Mouse (Mus musculus): Measurements from ENCODE around the gene Slc22a14. TPM values are rescaled to one million over a fixed set of nuclear protein-coding genes. Genes with fewer than 3 reads are reported as not detected.
"Not testable (repeated sequence)": the region's sequence is repeated elsewhere in the genome, so short reads cannot be mapped to it uniquely, and the experiment has no call there.

The Slc22a14 gene
- polyA plus RNA-seq, 1 experiment: 0.29 TPM

DNA sequence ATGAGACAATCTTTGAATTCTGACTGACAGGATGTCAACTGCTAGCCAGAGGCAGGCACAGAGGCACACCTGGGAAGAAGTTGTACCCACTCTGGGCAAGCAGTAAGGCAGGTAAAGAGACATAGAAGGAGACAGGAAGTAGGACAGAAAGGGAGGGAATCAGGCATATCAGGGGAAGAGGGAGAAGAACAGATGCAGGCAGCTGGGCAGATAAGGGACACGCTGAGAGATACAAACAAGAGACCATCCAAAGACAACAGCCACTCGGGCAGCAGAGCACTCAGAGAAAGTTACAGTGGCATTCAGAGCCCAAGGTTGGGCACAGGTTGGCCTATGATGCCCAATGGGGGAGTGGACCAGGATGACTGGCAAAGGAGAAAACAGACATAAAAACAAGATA is 134.5 kb downstream of the Slc22a14 start:
- Histone ChIP-seq H3K4me1 (ENCODE audit: control insufficient read depth, insufficient read depth, low read length) (no peaks in the 10 kb centered on the region), H3K4me3 (ENCODE audit: insufficient read depth, low read length) (no peak overlapping the region), H3K27ac (ENCODE audit: insufficient read depth, low read length) (no peak overlapping the region)
- TF ChIP-seq CTCF (IDR thresholded peaks at IDR 0.05; ENCODE audit: extremely low read depth, insufficient read depth, low read length) (no peak), POLR2A (IDR thresholded peaks at IDR 0.05; ENCODE audit: extremely low read depth, insufficient read depth, low read length) (no peak)

DNA sequence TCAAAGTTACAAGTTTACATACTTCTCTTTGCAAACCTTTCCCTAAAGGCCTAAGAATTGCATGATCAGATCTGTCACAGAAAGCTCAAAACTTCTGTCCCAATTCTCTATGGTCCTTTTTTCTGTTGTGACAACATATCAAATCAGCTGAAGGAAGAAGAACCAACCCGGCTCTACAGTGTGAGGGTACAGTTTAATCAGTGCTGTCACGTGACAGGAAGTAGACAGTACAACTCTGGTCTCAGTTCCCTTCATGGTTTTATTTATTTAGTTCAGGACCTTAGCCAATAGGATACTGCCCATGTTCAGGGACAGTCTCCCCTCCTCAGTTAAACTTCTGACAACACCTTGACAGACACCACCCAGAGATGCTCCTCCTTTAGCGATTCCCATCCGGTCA is 145.1 kb downstream of the Slc22a14 start:
- Histone ChIP-seq H3K4me1 (ENCODE audit: control insufficient read depth, insufficient read depth, low read length) (no peaks in the 10 kb centered on the region), H3K4me3 (ENCODE audit: insufficient read depth, low read length) (no peak overlapping the region), H3K27ac (ENCODE audit: insufficient read depth, low read length) (no peak overlapping the region)
- TF ChIP-seq CTCF (IDR thresholded peaks at IDR 0.05; ENCODE audit: extremely low read depth, insufficient read depth, low read length) (no peak), POLR2A (IDR thresholded peaks at IDR 0.05; ENCODE audit: extremely low read depth, insufficient read depth, low read length) (no peak)

DNA sequence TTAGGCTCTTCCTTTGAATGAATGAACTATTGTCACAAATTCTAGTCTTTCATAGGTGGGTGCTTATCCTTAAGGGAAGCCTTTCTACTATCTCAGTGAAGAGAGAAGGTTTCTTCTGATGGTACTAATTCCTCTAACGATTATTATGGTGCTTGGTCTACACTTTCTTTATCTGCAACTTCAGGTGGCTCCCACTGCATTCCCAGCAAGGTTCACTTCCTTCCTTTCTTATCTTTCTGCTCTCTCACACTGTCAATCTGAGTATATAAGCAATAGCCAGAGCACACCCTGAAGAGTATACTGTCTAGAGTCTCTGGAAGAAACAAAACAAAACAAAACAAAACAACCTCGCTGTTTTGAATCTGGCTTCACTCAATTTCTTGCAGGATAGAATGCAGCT is 145.7 kb downstream of the Slc22a14 start:
- no peaks in the 10 kb centered on the region for H3K4me1 ChIP-seq (ENCODE audit: control insufficient read depth, insufficient read depth, low read length)
- no peak for TF ChIP-seq CTCF (IDR thresholded peaks at IDR 0.05; ENCODE audit: extremely low read depth, insufficient read depth, low read length)
- TF ChIP-seq POLR2A (IDR thresholded peaks at IDR 0.05; ENCODE audit: extremely low read depth, insufficient read depth, low read length): no peak
- H3K27ac ChIP-seq (ENCODE audit: insufficient read depth, low read length): no peak overlapping the region

DNA sequence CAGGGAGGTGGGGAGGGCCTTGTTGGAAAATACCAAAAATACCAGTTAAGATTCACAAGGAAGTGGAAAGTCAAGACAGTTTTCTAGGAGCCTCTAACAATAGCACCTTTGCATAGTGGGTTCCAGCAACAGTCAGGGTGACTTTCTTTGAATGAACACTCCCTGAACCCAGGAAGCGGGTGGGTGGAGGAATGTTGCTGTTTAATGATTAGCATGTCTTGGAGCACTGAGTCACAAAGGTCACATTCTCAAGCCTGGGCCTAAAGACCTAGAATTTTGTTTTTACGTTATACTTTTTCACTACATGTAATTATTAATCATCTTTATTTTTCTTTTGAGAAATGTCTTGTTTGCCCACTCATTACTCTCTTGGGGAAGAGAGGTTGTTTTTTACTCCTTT is 150.0 kb downstream of the Slc22a14 start:
- not testable (repeated sequence) for H3K4me1 ChIP-seq (ENCODE audit: control insufficient read depth, insufficient read depth, low read length); H3K4me3 ChIP-seq (ENCODE audit: insufficient read depth, low read length); H3K27ac ChIP-seq (ENCODE audit: insufficient read depth, low read length)

More for the DNA sequence above, 145.7 kb downstream of the Slc22a14 start:
- no peak overlapping the region for H3K4me3 ChIP-seq (ENCODE audit: insufficient read depth, low read length)

DNA sequence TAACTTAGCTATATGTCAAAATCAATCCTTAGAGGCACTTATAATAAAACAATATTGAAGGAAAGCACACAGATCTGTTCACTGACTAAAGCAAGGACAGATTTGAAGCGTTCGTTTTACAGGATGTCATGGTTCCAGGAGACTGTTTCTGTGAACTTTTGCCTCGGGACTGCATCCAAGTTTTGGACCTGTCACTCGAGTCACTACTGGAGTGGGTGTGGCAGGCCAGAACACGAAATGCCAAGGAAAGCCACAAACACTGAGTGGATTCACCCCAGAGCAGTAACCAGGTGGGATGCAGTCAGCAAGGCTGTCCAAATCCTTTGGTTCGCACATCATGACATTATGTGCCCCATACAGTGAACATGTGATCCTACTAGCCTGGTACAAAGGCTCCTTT is 150.8 kb downstream of the Slc22a14 start:
- H3K27ac ChIP-seq (ENCODE audit: insufficient read depth, low read length): no peak overlapping the region
- H3K4me3 ChIP-seq (ENCODE audit: insufficient read depth, low read length): no peak overlapping the region
- TF ChIP-seq POLR2A (IDR thresholded peaks at IDR 0.05; ENCODE audit: extremely low read depth, insufficient read depth, low read length) (no peak), CTCF (IDR thresholded peaks at IDR 0.05; ENCODE audit: extremely low read depth, insufficient read depth, low read length) (no peak)
- H3K4me1 ChIP-seq (ENCODE audit: control insufficient read depth, insufficient read depth, low read length): no peaks in the 10 kb centered on the region

DNA sequence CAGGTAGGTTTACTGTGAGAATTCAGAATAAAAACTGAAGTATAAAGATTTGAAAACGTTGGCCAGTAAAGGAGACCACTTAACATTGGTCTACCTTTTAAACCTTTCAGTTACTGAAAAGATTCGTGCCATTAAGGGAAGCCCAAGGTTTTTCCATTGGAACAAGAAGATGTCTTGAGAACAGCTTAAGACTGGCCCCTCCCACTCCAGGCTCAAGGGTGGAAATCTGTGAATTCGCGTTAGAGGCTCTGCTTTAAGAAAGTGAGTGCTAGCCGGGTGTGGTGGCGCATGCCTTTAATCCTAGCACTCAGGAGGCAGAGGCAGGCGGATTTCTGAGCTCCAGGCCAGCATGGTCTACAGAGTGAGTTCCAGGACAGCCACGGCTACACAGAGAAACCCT is 152.4 kb downstream of the Slc22a14 start:
- TF ChIP-seq POLR2A (IDR thresholded peaks at IDR 0.05; ENCODE audit: extremely low read depth, insufficient read depth, low read length) (no peak), CTCF (IDR thresholded peaks at IDR 0.05; ENCODE audit: extremely low read depth, insufficient read depth, low read length) (no peak)
- Histone ChIP-seq H3K27ac (ENCODE audit: insufficient read depth, low read length) (no peak overlapping the region), H3K4me1 (ENCODE audit: control insufficient read depth, insufficient read depth, low read length) (no peaks in the 10 kb centered on the region), H3K4me3 (ENCODE audit: insufficient read depth, low read length) (no peak overlapping the region)

DNA sequence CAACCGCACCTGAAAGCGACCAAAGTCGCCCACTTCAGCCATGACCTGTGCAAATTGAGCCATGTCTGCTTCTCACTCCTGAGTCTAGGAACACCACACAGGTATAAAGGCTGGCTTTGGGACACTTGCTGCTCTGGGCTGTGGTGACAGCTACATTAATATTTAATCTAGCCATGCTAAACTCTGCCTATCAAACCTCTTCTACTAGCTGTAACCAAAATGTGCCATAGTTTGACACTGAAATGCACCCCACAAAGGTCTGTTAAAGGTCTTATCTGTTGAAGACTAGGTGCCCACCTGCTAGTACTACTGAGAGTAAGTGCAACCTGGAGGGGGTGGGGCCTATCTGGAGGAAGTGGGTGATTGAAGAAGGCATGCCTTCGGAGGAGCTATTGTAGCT is 156.4 kb downstream of the Slc22a14 start, which contains the start of gene Slc22a13:
TSS of gene Slc22a13 (minus strand) at position 101 of the 400 bp plus-strand sequence.
- H3K4me1 ChIP-seq (ENCODE audit: control insufficient read depth, insufficient read depth, low read length): no peaks in the 10 kb centered on the region
- no peak within 1 kb of the TSS for H3K4me3 ChIP-seq (ENCODE audit: insufficient read depth, low read length)
- H3K27ac ChIP-seq (ENCODE audit: insufficient read depth, low read length): no peak within 1 kb of the TSS
- TF ChIP-seq CTCF (IDR thresholded peaks at IDR 0.05; ENCODE audit: extremely low read depth, insufficient read depth, low read length): no peak
- TF ChIP-seq POLR2A (IDR thresholded peaks at IDR 0.05; ENCODE audit: extremely low read depth, insufficient read depth, low read length): no peak

DNA sequence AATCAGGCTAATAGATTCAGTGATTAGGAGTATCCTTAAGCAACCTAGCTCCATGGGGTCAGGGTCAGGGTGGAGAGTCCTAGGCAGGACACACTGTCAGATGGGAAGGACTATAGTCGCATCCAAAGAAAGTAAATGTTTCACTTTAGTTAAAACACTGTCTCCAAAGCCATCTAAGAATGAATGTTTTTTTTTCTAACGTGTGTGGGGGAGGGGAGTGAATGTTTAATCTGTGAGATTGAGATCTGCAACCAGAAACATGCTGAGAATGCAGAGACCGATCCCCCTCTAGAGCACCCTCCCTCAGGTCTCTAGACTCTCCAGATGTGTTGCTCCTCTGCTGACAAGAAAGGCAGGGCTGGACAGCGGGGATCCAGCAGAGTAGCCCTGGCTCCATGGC is 158.2 kb downstream of the Slc22a14 start:
- H3K4me3 ChIP-seq (ENCODE audit: insufficient read depth, low read length): no peak overlapping the region
- no peaks in the 10 kb centered on the region for H3K4me1 ChIP-seq (ENCODE audit: control insufficient read depth, insufficient read depth, low read length)
- H3K27ac ChIP-seq (ENCODE audit: insufficient read depth, low read length): no peak overlapping the region
- TF ChIP-seq POLR2A (IDR thresholded peaks at IDR 0.05; ENCODE audit: extremely low read depth, insufficient read depth, low read length) (no peak), CTCF (IDR thresholded peaks at IDR 0.05; ENCODE audit: extremely low read depth, insufficient read depth, low read length) (no peak)

DNA sequence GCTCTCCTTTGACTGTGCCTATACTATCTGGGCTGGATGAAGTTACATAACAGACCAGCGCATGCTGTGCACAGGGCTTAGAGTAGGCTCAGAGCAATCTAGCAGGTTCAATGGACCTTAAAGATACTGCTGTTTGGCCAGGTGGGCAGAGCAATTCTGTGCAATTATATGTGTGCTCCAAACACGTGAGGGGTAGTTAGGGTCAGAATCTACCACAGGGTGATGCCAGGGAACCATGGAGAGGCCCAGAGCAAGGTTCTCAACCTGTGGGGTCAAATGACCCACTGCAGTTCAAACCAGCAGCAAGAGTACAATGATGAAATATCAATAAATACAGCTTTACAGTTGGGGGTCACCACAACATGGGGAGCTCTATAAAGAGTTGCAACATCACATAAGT is 158.7 kb downstream of the Slc22a14 start:
- Histone ChIP-seq H3K4me3 (ENCODE audit: insufficient read depth, low read length) (no peak overlapping the region), H3K27ac (ENCODE audit: insufficient read depth, low read length) (no peak overlapping the region), H3K4me1 (ENCODE audit: control insufficient read depth, insufficient read depth, low read length) (no peaks in the 10 kb centered on the region)
- TF ChIP-seq POLR2A (IDR thresholded peaks at IDR 0.05; ENCODE audit: extremely low read depth, insufficient read depth, low read length) (no peak), CTCF (IDR thresholded peaks at IDR 0.05; ENCODE audit: extremely low read depth, insufficient read depth, low read length) (no peak)

DNA sequence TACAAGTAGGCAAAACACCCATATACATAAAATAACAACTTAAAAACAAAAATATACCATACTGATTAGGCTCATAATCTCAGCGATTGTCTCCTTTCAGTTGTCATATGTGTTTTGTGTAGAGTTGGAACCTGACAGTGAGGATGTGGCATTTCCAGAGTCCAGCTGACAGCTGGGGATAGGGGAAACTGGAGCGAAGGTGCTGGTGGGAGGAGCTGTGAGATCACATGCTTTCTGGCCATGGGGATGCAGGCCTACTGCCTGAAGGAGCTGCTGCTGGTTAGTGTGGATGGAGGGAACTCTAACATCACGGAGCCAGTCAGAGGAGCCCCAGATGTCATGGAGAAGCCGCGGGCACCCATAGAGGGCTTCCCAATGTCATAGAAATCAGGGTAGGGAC is 159.6 kb downstream of the Slc22a14 start:
- no peak for TF ChIP-seq POLR2A (IDR thresholded peaks at IDR 0.05; ENCODE audit: extremely low read depth, insufficient read depth, low read length)
- no peak for TF ChIP-seq CTCF (IDR thresholded peaks at IDR 0.05; ENCODE audit: extremely low read depth, insufficient read depth, low read length)
- no peak overlapping the region for H3K4me3 ChIP-seq (ENCODE audit: insufficient read depth, low read length)
- H3K27ac ChIP-seq (ENCODE audit: insufficient read depth, low read length): no peak overlapping the region
- H3K4me1 ChIP-seq (ENCODE audit: control insufficient read depth, insufficient read depth, low read length): no peaks in the 10 kb centered on the region

DNA sequence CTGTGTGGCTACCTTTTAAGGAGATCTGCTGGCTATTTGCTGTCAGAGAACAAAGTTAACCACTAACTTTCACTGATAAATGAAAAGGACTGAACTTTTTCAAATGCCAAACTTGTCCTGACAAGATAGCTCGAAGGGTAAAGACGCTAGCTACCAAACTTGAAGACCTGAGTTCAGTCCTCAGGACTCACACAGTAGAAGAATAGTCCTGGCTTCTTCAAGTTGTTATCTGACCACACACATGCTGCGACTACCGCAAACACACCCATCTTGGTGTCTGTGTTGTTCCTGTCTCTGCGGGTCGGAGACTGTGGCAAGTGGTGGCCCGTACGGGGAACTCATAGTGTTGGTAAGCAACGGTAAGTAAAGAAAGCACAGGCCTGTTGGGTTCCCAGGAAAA is 161.7 kb downstream of the Slc22a14 start:
- H3K4me3 ChIP-seq (ENCODE audit: insufficient read depth, low read length): no peak overlapping the region
- no peaks in the 10 kb centered on the region for H3K4me1 ChIP-seq (ENCODE audit: control insufficient read depth, insufficient read depth, low read length)
- TF ChIP-seq POLR2A (IDR thresholded peaks at IDR 0.05; ENCODE audit: extremely low read depth, insufficient read depth, low read length): no peak
- no peak overlapping the region for H3K27ac ChIP-seq (ENCODE audit: insufficient read depth, low read length)
